Mouse (Mus musculus): ENCODE results near the gene Trim2. TPM values are rescaled to one million over a fixed set of nuclear protein-coding genes. Genes with fewer than 3 reads are reported as not detected.

The Trim2 gene
- polyA plus RNA-seq, 1 experiment = 2.4 TPM

DNA sequence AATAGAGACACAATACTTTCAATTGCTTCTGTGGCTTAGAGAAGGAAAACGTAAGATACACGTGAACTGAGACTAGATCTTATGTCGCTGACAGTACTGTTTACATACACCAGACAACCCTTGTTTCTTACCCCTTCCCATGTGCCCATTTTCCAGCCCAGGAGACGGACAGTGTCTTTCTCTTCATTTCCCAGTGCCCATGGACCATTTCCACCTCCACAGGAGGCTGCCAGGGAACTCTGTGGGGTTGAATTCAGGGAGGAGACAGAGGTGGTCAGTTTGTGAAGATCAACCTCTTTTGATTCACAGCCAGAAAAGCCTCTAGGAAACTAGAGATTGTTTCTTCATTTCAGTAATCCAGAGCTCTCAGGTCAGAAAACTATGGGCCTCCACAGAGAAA, 5.0 kb downstream of the Trim2 start:
- TF ChIP-seq MYOD1 (IDR thresholded peaks at IDR 0.05; ENCODE audit: control insufficient read depth, insufficient read length, low read depth) = no peak
- no peak for TF ChIP-seq CEBPB (IDR thresholded peaks at IDR 0.05; ENCODE audit: low read depth)
- no peaks in the 10 kb centered on the region for H3K27me3 ChIP-seq (ENCODE audit: control insufficient read depth, insufficient read depth, insufficient read length)
- H3ac ChIP-seq (ENCODE audit: control insufficient read depth, insufficient read length, low read depth) = no peak overlapping the region

DNA sequence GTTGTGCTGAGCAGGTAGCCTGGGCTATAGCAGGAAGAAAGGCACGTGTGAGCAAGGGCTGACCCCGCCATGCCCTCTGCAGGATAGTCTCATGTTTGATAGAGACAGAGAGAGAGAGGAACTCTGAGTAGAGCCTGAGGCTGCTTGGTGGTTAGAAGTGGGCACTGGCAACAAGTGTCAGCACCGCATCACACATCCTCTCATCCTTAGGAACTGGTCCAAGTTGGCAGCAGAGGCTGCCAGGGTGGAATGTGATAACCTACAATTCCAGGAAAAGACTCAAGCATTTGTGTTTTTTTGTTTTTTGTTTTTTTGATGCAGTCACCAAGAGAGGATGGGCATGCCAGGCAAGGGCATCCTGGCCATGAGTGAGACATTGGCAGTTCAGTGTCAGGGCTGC, 8.5 kb downstream of the Trim2 start:
- H3K79me3 ChIP-seq (ENCODE audit: low read depth) = no peaks in the 10 kb centered on the region
- no peaks in the 10 kb centered on the region for H3K36me3 ChIP-seq (ENCODE audit: control insufficient read depth, insufficient read depth)
- H3K27me3 ChIP-seq (ENCODE audit: control insufficient read depth, insufficient read depth, insufficient read length) = no peaks in the 10 kb centered on the region
- H3ac ChIP-seq (ENCODE audit: control insufficient read depth, insufficient read length, low read depth) = no peak overlapping the region
- no peak overlapping the region for H3K4me3 ChIP-seq (ENCODE audit: insufficient read depth, poor library complexity, severe bottlenecking)
- no peaks in the 10 kb centered on the region for H3K79me2 ChIP-seq (ENCODE audit: control insufficient read depth, insufficient read depth)
- TF ChIP-seq CEBPB (IDR thresholded peaks at IDR 0.05; ENCODE audit: low read depth) (no peak), MAX (IDR thresholded peaks at IDR 0.05) (no peak)

More for the DNA sequence above, 5.0 kb downstream of the Trim2 start:
- no peaks in the 10 kb centered on the region for H3K79me3 ChIP-seq (ENCODE audit: low read depth)
- H3K36me3 ChIP-seq (ENCODE audit: control insufficient read depth, insufficient read depth) = no peaks in the 10 kb centered on the region
- H3K4me3 ChIP-seq (ENCODE audit: insufficient read depth, poor library complexity, severe bottlenecking) = no peak overlapping the region
- no peaks in the 10 kb centered on the region for H3K79me2 ChIP-seq (ENCODE audit: control insufficient read depth, insufficient read depth)

GRCm38 (mm10) chr3:84296676-84297075, 10.0 kb downstream of the Trim2 start:
- Histone ChIP-seq H3K27me3 (ENCODE audit: control insufficient read depth, insufficient read depth, insufficient read length) (no peaks in the 10 kb centered on the region), H3K4me3 (ENCODE audit: insufficient read depth, poor library complexity, severe bottlenecking) (no peak overlapping the region), H3K79me3 (ENCODE audit: low read depth) (no peaks in the 10 kb centered on the region), H3ac (ENCODE audit: control insufficient read depth, insufficient read length, low read depth) (no peak overlapping the region), H3K36me3 (ENCODE audit: control insufficient read depth, insufficient read depth) (no peaks in the 10 kb centered on the region), H3K79me2 (ENCODE audit: control insufficient read depth, insufficient read depth) (no peaks in the 10 kb centered on the region)
- TF ChIP-seq CEBPB (IDR thresholded peaks at IDR 0.05; ENCODE audit: low read depth) = no peak
- TF ChIP-seq MYOD1 (IDR thresholded peaks at IDR 0.05; ENCODE audit: control insufficient read depth, insufficient read length, low read depth) = no peak
- no peak for TF ChIP-seq MAX (IDR thresholded peaks at IDR 0.05)
- no peak for TF ChIP-seq CTCF (IDR thresholded peaks at IDR 0.05; ENCODE audit: control insufficient read depth, insufficient read depth, insufficient read length)
- no peak for TF ChIP-seq MYOG (IDR thresholded peaks at IDR 0.05; ENCODE audit: control insufficient read depth, extremely low read depth, insufficient read length)
- no peak for TF ChIP-seq FOSL1 (IDR thresholded peaks at IDR 0.05; ENCODE audit: insufficient read depth, low read length, poor library complexity, severe bottlenecking)
- no peak for TF ChIP-seq USF1 (IDR thresholded peaks at IDR 0.05; ENCODE audit: low read depth)

- no peak for TF ChIP-seq USF1 (IDR thresholded peaks at IDR 0.05; ENCODE audit: low read depth)
- no peak for TF ChIP-seq FOSL1 (IDR thresholded peaks at IDR 0.05; ENCODE audit: insufficient read depth, low read length, poor library complexity, severe bottlenecking)
- no peak for TF ChIP-seq MYOG (IDR thresholded peaks at IDR 0.05; ENCODE audit: control insufficient read depth, extremely low read depth, insufficient read length)
- no peak for TF ChIP-seq MAX (IDR thresholded peaks at IDR 0.05)
- TF ChIP-seq CEBPB (IDR thresholded peaks at IDR 0.05; ENCODE audit: low read depth) = no peak
- TF ChIP-seq CTCF (IDR thresholded peaks at IDR 0.05; ENCODE audit: control insufficient read depth, insufficient read depth, insufficient read length) = no peak
- TF ChIP-seq MYOD1 (IDR thresholded peaks at IDR 0.05; ENCODE audit: control insufficient read depth, insufficient read length, low read depth) = no peak
- Histone ChIP-seq H3K79me3 (ENCODE audit: low read depth) (no peaks in the 10 kb centered on the region), H3K36me3 (ENCODE audit: control insufficient read depth, insufficient read depth) (no peaks in the 10 kb centered on the region)
Observed at GRCm38 (mm10) chr3:84294734-84295133, 11.9 kb downstream of the Trim2 start.

GRCm38 (mm10) chr3:84293666-84294595, 12.7 kb downstream of the Trim2 start:
- Histone ChIP-seq H3K27me3 (ENCODE audit: control insufficient read depth, insufficient read depth, insufficient read length) (no peaks in the 10 kb centered on the region), H3K79me3 (ENCODE audit: low read depth) (no peaks in the 10 kb centered on the region), H3K4me3 (ENCODE audit: insufficient read depth, poor library complexity, severe bottlenecking) (no peak overlapping the region), H3K36me3 (ENCODE audit: control insufficient read depth, insufficient read depth) (no peaks in the 10 kb centered on the region), H3ac (ENCODE audit: control insufficient read depth, insufficient read length, low read depth) (no peak overlapping the region), H3K79me2 (ENCODE audit: control insufficient read depth, insufficient read depth) (no peaks in the 10 kb centered on the region)
- TF ChIP-seq USF1 (IDR thresholded peaks at IDR 0.05; ENCODE audit: low read depth) (no peak), MAX (IDR thresholded peaks at IDR 0.05) (peak; percentile 43)

More at GRCm38 (mm10) chr3:84294734-84295133, 11.9 kb downstream of the Trim2 start:
- Histone ChIP-seq H3ac (ENCODE audit: control insufficient read depth, insufficient read length, low read depth) (no peak overlapping the region), H3K79me2 (ENCODE audit: control insufficient read depth, insufficient read depth) (no peaks in the 10 kb centered on the region), H3K27me3 (ENCODE audit: control insufficient read depth, insufficient read depth, insufficient read length) (no peaks in the 10 kb centered on the region), H3K4me3 (ENCODE audit: insufficient read depth, poor library complexity, severe bottlenecking) (no peak overlapping the region)

DNA sequence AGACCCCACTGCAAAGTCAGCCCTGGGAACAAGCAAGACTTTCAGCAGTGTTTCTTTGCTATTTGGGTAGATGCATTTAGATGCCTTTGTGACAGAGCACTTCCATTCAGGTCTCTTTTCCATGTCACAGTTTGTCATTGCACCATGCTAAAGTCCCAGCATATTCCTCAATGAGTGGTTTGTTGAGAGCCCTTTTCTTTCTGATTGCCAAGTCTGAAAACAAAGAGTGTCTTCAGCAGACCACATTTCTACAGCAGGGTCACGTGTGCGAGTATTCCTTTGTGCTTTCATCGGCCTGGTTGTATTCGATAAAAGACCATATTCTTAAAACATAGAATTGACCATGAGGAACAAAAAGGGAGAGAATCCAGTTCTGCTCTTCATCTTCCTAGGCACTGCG, 14.4 kb downstream of the Trim2 start:
- no peak overlapping the region for H3ac ChIP-seq (ENCODE audit: control insufficient read depth, insufficient read length, low read depth)
- no peaks in the 10 kb centered on the region for H3K79me3 ChIP-seq (ENCODE audit: low read depth)
- H3K27me3 ChIP-seq (ENCODE audit: control insufficient read depth, insufficient read depth, insufficient read length) = no peaks in the 10 kb centered on the region
- no peaks in the 10 kb centered on the region for H3K79me2 ChIP-seq (ENCODE audit: control insufficient read depth, insufficient read depth)
- no peaks in the 10 kb centered on the region for H3K36me3 ChIP-seq (ENCODE audit: control insufficient read depth, insufficient read depth)
- TF ChIP-seq MYOD1 (IDR thresholded peaks at IDR 0.05; ENCODE audit: control insufficient read depth, insufficient read length, low read depth) (no peak), MAX (IDR thresholded peaks at IDR 0.05) (no peak), CTCF (IDR thresholded peaks at IDR 0.05; ENCODE audit: control insufficient read depth, insufficient read depth, insufficient read length) (no peak), FOSL1 (IDR thresholded peaks at IDR 0.05; ENCODE audit: insufficient read depth, low read length, poor library complexity, severe bottlenecking) (no peak), USF1 (IDR thresholded peaks at IDR 0.05; ENCODE audit: low read depth) (no peak), CEBPB (IDR thresholded peaks at IDR 0.05; ENCODE audit: low read depth) (no peak), MYOG (IDR thresholded peaks at IDR 0.05; ENCODE audit: control insufficient read depth, extremely low read depth, insufficient read length) (no peak)
- no peak overlapping the region for H3K4me3 ChIP-seq (ENCODE audit: insufficient read depth, poor library complexity, severe bottlenecking)

Data from C2C12 (cell line).